Mouse (Mus musculus): ENCODE measurements around the gene Cd40lg. TPM values are rescaled to one million over a fixed set of nuclear protein-coding genes. Genes with fewer than 3 reads are reported as not detected.

Cd40lg gene
- total RNA-seq (2014; rRNA removed; ENCODE audit: low replicate concordance) (not detected in 2 replicates), polyA plus RNA-seq (2015; fragmentation: Nextera tagmentation; extraction: Ambion mirVana) (not detected in 2 replicates)

GRCm38 (mm10) chrX:57211876-57212275 lies at the start of gene Cd40lg:
Gene Cd40lg, plus strand, starts transcription at chrX:57212143.
- no peak for ATAC-seq (ENCODE audit: insufficient read depth, low read depth)
- 83% methylated on average over 9 of the region's 9 CpGs for WGBS
- H3K4me1 ChIP-seq (ENCODE audit: control insufficient read depth, insufficient read depth), result no peaks in the 10 kb centered on the region

DNA sequence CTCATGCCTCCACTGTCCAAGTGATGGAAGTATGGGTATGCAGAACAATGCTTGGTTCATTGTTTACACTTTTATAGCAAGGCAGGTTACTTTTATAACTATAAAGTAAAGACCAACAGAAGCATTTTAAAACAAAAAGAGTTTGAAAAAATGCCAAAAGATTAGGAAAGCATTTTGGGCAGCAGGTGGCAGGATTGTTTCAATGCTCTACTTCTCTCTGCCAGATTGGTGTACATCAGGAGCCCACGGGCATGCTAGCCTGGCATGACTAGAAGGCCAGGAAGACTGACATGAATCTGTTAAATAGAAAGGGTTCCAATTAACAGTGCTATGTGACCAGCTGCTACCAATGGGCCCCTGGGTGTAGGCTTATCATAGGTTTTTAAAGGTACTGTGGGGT lies 45.4 kb upstream of the Cd40lg start:
- H3K4me3 ChIP-seq (ENCODE audit: low read depth, low read length), result no peak overlapping the region
- ATAC-seq (ENCODE audit: insufficient read depth, low read depth) (no peak), DNase-seq (ENCODE audit: low spot score) (no peak)
- H3K4me2 ChIP-seq (ENCODE audit: low read depth, low read length), result no peak overlapping the region
- H3K27ac ChIP-seq (ENCODE audit: low read depth), result no peak overlapping the region
- TF ChIP-seq CTCF (IDR thresholded peaks at IDR 0.05; ENCODE audit: low read depth) (no peak), EP300 (IDR thresholded peaks at IDR 0.05; ENCODE audit: low read depth) (no peak)
- H3K27me3 ChIP-seq (ENCODE audit: control insufficient read depth, insufficient read depth, low read length), result no peaks in the 10 kb centered on the region
- no peaks in the 10 kb centered on the region for H3K36me3 ChIP-seq (replicated peaks; ENCODE audit: control insufficient read depth, insufficient read depth, low read length)
- H3K4me1 ChIP-seq (ENCODE audit: control insufficient read depth, insufficient read depth), result no peaks in the 10 kb centered on the region
- no peaks in the 10 kb centered on the region for H3K9me3 ChIP-seq (replicated peaks; ENCODE audit: control insufficient read depth, low read length)
- 47% methylated on average over 1 of the region's 1 CpGs for WGBS
- no peak overlapping the region for H3K9ac ChIP-seq (replicated peaks; ENCODE audit: low read depth, low read length)

More at GRCm38 (mm10) chrX:57211876-57212275, at the start of gene Cd40lg:
- Histone ChIP-seq H3K9ac (replicated peaks; ENCODE audit: low read depth, low read length) (no peak within 1 kb of the TSS), H3K27ac (ENCODE audit: low read depth) (no peak within 1 kb of the TSS), H3K9me3 (replicated peaks; ENCODE audit: control insufficient read depth, low read length) (no peaks in the 10 kb centered on the region), H3K4me3 (ENCODE audit: low read depth, low read length) (no peak within 1 kb of the TSS), H3K27me3 (ENCODE audit: control insufficient read depth, insufficient read depth, low read length) (no peaks in the 10 kb centered on the region), H3K4me2 (ENCODE audit: low read depth, low read length) (no peak within 1 kb of the TSS), H3K36me3 (replicated peaks; ENCODE audit: control insufficient read depth, insufficient read depth, low read length) (no peaks in the 10 kb centered on the region)
- TF ChIP-seq EP300 (IDR thresholded peaks at IDR 0.05; ENCODE audit: low read depth) (no peak), CTCF (IDR thresholded peaks at IDR 0.05; ENCODE audit: low read depth) (no peak)
- no peak for DNase-seq (ENCODE audit: low spot score)

- no peak overlapping the region for H3K9ac ChIP-seq (replicated peaks; ENCODE audit: low read depth, low read length)
- H3K4me3 ChIP-seq (ENCODE audit: low read depth, low read length), result no peak overlapping the region
- H3K4me1 ChIP-seq (ENCODE audit: control insufficient read depth, insufficient read depth), result no peaks in the 10 kb centered on the region
- H3K27ac ChIP-seq (ENCODE audit: low read depth), result no peak overlapping the region
- H3K4me2 ChIP-seq (ENCODE audit: low read depth, low read length), result no peak overlapping the region
- TF ChIP-seq EP300 (IDR thresholded peaks at IDR 0.05; ENCODE audit: low read depth) (no peak), CTCF (IDR thresholded peaks at IDR 0.05; ENCODE audit: low read depth) (no peak)
- H3K36me3 ChIP-seq (replicated peaks; ENCODE audit: control insufficient read depth, insufficient read depth, low read length), result no peaks in the 10 kb centered on the region
- H3K27me3 ChIP-seq (ENCODE audit: control insufficient read depth, insufficient read depth, low read length), result no peaks in the 10 kb centered on the region
- no peaks in the 10 kb centered on the region for H3K9me3 ChIP-seq (replicated peaks; ENCODE audit: control insufficient read depth, low read length)
- DNase-seq (ENCODE audit: low spot score) (no peak), ATAC-seq (ENCODE audit: insufficient read depth, low read depth) (no peak)
These were observed 40.7 kb upstream of the Cd40lg start for GRCm38 (mm10) chrX:57171269-57171668.

GRCm38 (mm10) chrX:57177225-57177779 lies 34.6 kb upstream of the Cd40lg start:
- H3K4me2 ChIP-seq (ENCODE audit: low read depth, low read length), result no peak overlapping the region
- H3K9me3 ChIP-seq (replicated peaks; ENCODE audit: control insufficient read depth, low read length), result no peaks in the 10 kb centered on the region
- WGBS, result 84% methylated on average over 13 of the region's 13 CpGs
- H3K9ac ChIP-seq (replicated peaks; ENCODE audit: low read depth, low read length), result no peak overlapping the region
- H3K27me3 ChIP-seq (ENCODE audit: control insufficient read depth, insufficient read depth, low read length), result no peaks in the 10 kb centered on the region
- DNase-seq (ENCODE audit: low spot score), result no peak
- no peaks in the 10 kb centered on the region for H3K4me1 ChIP-seq (ENCODE audit: control insufficient read depth, insufficient read depth)
- TF ChIP-seq EP300 (IDR thresholded peaks at IDR 0.05; ENCODE audit: low read depth), result no peak
- TF ChIP-seq CTCF (IDR thresholded peaks at IDR 0.05; ENCODE audit: low read depth), result no peak
- H3K36me3 ChIP-seq (replicated peaks; ENCODE audit: control insufficient read depth, insufficient read depth, low read length), result no peaks in the 10 kb centered on the region
- no peak overlapping the region for H3K4me3 ChIP-seq (ENCODE audit: low read depth, low read length)
- no peak overlapping the region for H3K27ac ChIP-seq (ENCODE audit: low read depth)
- no peak for ATAC-seq (ENCODE audit: insufficient read depth, low read depth)

DNA sequence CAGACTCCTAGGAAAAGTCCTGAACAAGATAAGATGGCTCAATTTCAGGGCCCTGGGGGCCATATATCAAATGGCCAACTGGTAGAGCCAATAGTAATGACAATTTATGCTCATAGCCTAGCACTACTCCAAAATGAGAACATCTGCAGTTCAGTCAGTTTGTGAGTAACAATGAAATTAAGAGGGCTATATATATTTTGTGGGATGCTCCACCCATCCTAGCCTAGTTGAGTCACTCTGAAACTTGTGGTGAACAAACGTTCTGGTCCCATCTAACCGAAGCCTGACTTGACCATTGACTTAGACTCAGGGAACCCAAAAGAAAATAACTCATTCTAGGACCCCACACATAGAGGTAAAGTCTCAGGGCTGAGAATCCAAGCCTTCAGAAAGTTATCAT lies 29.5 kb upstream of the Cd40lg start:
- 72% methylated on average over 2 of the region's 2 CpGs for WGBS
- ATAC-seq (ENCODE audit: insufficient read depth, low read depth) (no peak), DNase-seq (ENCODE audit: low spot score) (no peak)
- no peak overlapping the region for H3K4me2 ChIP-seq (ENCODE audit: low read depth, low read length)
- no peak overlapping the region for H3K4me3 ChIP-seq (ENCODE audit: low read depth, low read length)
- no peaks in the 10 kb centered on the region for H3K9me3 ChIP-seq (replicated peaks; ENCODE audit: control insufficient read depth, low read length)
- TF ChIP-seq EP300 (IDR thresholded peaks at IDR 0.05; ENCODE audit: low read depth) (no peak), CTCF (IDR thresholded peaks at IDR 0.05; ENCODE audit: low read depth) (no peak)
- no peak overlapping the region for H3K9ac ChIP-seq (replicated peaks; ENCODE audit: low read depth, low read length)
- H3K27ac ChIP-seq (ENCODE audit: low read depth), result no peak overlapping the region
- H3K36me3 ChIP-seq (replicated peaks; ENCODE audit: control insufficient read depth, insufficient read depth, low read length), result no peaks in the 10 kb centered on the region
- H3K4me1 ChIP-seq (ENCODE audit: control insufficient read depth, insufficient read depth), result no peaks in the 10 kb centered on the region
- H3K27me3 ChIP-seq (ENCODE audit: control insufficient read depth, insufficient read depth, low read length), result no peaks in the 10 kb centered on the region

DNA sequence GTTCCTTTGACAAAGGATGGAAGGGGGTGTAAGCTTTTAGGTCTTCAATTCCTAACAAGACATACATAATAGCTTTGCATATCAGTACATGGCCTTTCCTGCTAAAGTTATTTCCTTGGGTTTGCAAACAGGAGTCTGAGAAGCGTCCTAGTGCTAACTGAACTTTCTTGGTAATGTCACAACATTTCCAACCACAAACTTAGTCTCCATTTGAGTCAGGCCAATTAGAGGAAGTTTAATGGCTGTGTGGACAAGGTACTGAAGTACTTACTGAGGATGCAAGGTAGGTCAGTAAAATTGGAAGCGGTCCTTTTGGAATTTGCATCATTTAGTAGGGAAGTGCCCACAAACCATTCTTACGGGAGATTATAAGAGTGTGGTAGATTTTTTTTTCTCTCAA lies 28.6 kb upstream of the Cd40lg start:
- Histone ChIP-seq H3K4me1 (ENCODE audit: control insufficient read depth, insufficient read depth) (no peaks in the 10 kb centered on the region), H3K36me3 (replicated peaks; ENCODE audit: control insufficient read depth, insufficient read depth, low read length) (no peaks in the 10 kb centered on the region), H3K9me3 (replicated peaks; ENCODE audit: control insufficient read depth, low read length) (no peaks in the 10 kb centered on the region), H3K4me3 (ENCODE audit: low read depth, low read length) (no peak overlapping the region), H3K27ac (ENCODE audit: low read depth) (no peak overlapping the region), H3K27me3 (ENCODE audit: control insufficient read depth, insufficient read depth, low read length) (no peaks in the 10 kb centered on the region), H3K4me2 (ENCODE audit: low read depth, low read length) (no peak overlapping the region), H3K9ac (replicated peaks; ENCODE audit: low read depth, low read length) (no peak overlapping the region)
- no peak for ATAC-seq (ENCODE audit: insufficient read depth, low read depth)
- TF ChIP-seq CTCF (IDR thresholded peaks at IDR 0.05; ENCODE audit: low read depth) (no peak), EP300 (IDR thresholded peaks at IDR 0.05; ENCODE audit: low read depth) (no peak)
- WGBS, result 90% methylated on average over 3 of the region's 3 CpGs
- DNase-seq (ENCODE audit: low spot score), result no peak
